Mouse (Mus musculus): ENCODE measurements at regions not wholly inside any gene's neighbourhood (a gene's known extent, or its start where the extent isn't known, plus 50 kb on each side); places are given as distances from the start of the nearest gene placed in this dataset.

DNA sequence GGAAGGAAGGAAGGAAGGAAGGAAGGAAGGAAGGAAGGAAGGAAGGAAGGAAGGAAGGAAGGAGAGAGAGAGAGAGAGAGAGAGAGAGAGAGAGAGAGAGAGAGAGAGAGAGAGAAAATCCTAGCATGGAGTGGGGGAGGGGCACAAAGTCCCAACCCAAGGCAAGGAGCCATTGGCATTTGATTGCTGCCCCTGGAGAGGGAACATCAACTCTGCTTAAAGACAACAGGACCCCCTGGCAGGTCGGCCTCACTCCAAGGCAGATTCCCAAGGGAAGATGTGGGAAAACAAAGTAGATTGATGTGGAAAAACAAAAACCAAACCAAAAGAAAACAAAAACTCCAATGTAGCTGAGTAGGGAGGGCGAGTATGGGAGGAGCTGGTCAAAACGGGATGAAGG is 49.9 kb upstream of the Fzd10 start:
- DNase-seq (ENCODE audit: low read depth, low spot score): no peak

DNA sequence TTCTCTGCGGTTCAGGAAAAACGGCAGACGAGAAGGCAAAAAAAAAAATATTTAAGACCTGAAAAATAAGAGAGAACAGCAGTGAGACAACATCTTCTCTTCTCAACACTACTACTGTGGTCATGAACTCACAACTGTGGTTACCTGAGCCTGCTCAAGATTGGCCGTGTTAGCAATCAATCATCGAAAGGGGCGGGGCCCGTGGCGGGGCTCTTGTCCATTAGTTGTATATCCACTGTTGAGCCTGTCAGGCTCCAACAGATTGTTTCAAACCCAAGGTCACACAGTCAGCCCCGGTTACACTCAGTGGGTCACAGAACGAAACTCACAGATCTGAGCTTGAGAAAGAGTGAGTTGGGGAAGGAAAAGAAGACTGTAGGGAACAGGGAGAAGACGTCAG is 50.8 kb upstream of the Fzd10 start:
- DNase-seq (ENCODE audit: low read depth, low spot score): no peak

DNA sequence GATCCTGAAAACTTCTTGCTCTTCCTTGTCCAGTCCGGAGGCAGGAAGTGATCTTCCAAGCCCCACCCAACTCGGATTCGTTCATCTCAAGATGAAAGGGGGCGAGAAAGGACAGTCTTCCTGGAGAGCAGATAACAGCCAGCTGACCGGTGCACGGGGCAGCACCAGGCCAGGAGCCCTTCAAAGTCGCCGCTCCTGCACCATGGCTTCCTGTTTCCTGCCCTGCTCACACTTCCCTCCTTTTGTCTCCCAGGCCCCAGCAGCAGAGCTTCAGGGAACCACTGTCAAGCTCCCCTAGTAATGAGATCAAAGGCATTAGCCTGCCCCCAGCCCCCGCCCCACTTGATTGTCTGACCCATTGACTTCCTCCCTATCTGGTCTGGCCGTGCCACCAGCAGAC is 58.6 kb upstream of the Fzd10 start:
- no peak for DNase-seq (ENCODE audit: low read depth, low spot score)

DNA sequence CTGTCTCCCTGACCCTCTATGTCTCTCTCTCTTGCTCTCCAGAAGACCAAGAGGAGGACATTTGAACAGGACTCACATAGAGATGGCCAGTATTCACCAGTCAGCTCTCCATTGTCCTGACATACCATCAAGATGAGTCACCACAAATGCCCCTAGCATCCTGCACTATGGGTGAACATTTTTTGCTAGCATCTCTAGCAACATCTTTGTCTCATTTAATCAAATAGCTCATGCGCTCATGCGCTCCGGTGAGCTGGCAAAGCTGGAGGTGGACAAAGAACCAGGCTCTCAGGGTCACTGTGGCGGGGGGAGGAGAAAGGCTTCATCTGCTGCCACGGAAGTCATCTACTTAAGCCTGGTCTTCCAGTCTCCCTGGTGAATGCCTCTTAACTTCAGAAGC is 62.0 kb upstream of the Fzd10 start:
- DNase-seq (ENCODE audit: low read depth, low spot score): no peak

DNA sequence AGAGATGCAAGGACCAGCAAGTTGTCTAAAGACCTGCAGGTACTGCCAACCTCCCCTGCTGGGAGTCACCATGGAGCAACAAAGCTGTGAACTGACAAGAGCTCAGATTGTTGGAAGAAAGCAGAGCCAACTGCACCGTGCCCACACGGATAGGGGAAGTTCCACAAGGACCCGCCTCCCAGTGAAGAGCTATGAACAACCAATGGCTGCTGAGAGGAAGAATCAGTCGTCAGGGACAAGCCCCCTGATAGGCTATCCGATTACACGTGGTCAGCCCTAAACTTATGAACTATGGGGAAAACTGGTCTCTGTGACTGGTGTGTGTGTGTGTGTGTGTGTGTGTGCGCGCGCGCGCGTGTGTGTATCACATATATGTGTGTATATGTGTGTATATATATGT is 63.4 kb upstream of the Fzd10 start:
- no peak for DNase-seq (ENCODE audit: low read depth, low spot score)

DNA sequence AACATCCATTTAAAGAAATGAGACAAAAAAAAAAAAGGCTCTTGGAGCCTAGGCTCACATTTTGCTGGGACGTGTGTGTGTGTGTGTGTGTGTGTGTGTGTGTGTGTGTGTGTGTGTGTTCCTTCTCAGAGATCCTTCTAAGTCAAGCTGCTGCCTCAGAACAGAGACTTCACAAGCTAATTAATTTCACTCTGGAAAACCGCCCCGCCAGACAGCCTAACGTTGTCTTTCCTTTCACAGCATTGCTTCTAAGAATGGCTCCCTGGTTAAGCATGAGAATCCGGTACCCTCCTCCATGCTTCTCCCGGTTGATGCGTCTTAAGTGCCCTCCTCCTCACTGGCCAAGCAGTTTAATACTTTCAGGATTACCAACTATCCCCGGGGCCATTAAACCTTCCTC is 64.3 kb upstream of the Fzd10 start:
- DNase-seq (ENCODE audit: low read depth, low spot score): no peak

DNA sequence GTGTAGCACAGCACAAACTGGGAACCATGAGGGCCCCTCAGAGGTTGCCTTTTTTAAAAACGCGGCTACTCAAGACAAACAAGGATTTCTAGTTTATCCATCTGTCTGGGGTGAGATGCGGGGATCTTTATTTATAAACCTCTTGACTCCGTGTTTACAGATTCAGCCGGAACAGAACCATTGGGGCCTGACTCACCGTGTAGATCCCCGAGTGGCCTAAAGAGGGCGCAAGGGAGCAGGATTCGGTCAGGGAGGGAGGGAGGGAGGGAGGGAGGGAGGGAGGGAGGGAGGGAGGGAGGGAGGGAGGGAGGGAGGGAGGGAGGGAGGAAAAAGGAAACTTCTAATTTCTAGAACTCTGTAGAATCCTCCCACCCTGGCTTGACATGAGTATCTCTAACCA is 73.4 kb upstream of the Fzd10 start:
- peak; percentile 62 for DNase-seq (ENCODE audit: low read depth, low spot score)

DNA sequence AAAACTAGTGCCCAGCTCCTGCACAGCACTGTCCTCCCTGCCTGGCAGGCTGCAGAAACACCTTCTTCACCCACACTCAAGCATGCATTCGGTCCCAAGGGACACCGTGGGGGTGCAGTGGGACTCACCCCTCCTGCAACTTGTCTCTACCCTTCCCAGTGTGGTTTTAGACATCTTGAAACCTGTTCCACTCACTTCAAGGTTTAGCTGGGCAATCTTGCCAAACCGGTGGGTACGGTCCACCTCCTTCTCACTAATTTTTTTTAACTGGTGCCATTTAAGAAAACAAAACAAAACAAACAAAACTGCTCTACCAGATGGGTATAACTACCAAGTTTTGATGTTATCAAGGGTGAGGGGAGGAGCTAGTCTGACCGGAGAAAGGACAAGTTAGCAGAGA is 74.2 kb upstream of the Fzd10 start:
- no peak for DNase-seq (ENCODE audit: low read depth, low spot score)

DNA sequence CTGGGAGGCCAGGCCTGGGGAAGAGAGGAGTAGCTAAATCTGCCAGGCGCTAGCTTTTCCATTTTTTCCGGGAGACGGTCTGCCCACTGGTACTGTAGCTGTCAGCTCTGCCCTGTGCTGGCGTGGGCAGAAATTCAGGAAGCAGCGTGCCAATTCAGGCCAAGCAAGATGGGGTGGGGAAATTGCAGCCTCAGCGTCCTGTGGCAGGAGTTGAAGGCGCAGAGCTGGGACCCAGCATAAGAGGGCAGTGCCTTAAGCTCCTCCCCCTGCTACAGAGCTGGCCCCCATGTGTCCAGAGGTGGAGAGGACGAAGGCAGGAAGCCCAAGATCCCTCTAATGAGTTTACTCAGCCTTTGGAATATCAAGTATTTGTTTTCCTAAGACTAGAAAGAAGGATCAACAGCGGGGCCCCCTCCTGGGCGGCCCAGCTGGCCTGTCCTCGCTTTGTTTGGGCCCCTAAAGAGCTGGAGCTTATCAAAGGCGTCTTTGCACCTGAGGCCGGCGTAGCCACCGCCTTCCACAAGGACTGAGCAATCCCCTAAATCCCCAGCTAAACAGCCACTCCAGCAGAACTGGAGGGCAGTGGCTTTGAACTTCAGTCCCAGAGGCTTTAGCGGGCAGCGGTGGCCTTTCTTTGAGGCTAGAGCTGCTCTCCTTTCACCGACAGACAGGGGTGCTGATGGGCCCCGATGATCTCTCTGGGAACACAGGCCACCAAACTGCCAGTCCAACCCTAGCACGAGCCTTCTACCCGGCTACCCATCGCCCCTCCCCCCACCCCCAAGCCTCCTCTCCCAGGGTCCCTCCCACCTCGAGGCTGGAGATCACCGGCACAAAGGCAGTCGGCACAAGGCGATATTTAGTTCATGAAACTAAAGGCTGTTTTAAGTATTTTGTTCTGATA is 76.0 kb upstream of the Fzd10 start:
- no peak for DNase-seq (ENCODE audit: low read depth, low spot score)

DNA sequence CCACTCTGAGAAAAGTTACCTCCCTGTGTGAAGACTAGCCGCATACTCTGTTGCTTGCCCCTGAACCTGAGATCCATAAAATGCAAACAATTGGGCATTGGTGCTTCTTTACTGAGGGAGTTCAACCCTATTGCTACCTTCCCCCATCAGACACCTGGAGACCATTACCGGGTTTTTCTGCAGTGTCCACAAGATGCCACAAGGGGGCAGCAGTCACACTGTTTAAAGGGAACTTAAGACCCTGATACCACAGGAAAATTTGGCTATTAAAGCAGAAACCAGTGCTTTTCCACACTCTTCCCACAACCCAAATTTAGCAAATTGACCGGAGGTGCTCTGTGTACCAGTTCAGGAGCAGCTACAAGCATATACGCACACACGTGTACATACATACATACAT is 78.0 kb upstream of the Fzd10 start:
- DNase-seq (ENCODE audit: low read depth, low spot score): peak; percentile 80

DNA sequence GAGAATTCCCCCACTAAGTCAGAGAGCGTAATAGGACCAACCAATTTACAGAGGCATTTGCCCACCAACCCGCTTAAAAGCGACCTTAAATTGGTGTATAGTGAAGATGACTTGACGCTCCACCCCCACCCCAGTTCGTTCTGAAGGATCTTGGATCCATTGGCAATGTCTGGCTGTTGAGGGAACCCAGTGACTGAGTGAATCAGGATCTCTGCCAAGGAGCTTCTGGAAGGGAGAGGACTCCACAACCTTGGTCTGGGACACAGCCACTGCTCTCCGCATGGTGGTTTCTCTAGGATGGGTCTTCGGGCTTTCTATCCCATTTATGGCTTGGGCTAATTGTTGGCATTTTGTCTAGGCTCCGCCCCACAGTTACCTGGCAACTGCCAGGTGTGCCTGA is 83.3 kb upstream of the Fzd10 start:
- no peak for DNase-seq (ENCODE audit: low read depth, low spot score)

DNA sequence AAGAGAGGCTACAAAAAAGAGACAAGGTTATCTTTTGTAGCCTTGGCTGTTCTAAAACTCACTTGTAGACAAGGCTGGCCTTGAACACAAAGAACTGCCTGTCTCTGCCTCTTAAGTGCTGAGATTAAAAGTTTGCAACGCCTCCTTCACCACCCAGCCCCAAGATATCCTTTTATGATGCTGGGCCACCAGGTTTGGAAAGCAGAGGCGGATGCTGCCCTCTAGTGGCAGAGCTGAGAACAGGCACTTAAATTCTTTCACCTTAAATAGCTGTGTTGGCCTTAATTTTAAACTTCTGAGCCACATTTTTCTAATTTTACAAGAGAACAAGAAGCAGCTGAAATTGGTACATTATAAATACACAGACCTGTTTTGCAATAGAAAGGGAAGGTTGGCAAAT is 82.5 kb upstream of the Tmem132d start:
- DNase-seq (ENCODE audit: low read depth, low spot score): peak; percentile 61

DNA sequence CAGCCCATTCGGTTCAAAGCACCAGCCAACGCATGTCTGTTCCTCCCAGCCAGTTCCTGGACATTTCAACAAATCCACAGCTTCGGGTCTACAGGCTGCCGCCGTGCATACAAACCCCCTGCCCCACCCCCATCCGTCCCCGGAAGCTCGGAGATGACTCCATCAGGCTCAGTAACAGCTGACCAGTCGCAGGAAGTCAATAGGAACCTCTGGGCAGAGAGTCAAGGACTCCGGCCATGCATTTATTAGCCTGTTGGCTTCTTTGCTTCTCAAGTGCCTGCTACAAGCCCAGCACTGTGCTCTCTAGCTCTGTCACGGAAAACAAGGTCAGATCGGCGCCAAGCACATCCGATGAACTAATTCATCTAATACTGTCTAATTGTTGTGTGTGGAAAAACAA is 80.4 kb upstream of the Tmem132d start:
- no peak for DNase-seq (ENCODE audit: low read depth, low spot score)

DNA sequence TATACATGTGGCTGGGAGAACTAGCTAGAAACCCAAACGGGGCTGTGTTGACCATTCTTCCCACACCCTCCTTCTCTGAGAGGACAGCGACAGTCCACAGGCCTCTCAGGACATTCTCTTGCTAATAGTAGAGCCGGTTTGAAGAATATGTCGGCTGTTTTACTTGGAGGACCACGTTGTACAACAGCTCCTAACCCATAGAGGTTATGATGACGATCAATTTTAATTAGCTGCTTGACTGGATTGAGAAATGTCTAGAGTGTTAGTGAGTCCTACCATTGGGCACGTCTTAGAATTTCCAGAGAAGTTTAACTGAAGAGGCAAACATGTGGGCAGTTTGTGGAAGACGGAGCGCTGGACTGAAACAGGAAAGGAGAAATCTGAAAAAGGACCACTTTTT is 79.7 kb upstream of the Tmem132d start:
- DNase-seq (ENCODE audit: low read depth, low spot score): no peak

DNA sequence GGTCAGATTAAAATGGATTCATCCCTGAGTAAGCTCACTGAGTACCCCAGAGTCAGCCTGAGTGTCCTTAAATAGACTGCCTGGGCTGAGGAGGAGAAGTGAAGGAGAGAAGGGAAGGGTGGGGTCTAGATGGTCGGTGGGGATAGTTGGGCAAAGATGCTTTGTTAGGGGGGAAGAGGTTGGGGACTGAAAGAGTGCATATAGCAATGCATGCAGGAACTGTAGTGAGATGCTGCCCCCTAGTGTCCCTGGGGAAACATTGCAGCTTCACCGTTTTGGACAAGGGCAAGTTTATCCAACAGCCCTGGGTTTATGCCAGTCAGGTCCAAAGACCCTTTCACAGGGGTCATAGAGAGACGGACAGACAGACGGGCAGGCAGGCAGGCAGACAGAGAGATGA is 71.6 kb upstream of the Tmem132d start:
- peak; percentile 61 for DNase-seq (ENCODE audit: low read depth, low spot score)

DNA sequence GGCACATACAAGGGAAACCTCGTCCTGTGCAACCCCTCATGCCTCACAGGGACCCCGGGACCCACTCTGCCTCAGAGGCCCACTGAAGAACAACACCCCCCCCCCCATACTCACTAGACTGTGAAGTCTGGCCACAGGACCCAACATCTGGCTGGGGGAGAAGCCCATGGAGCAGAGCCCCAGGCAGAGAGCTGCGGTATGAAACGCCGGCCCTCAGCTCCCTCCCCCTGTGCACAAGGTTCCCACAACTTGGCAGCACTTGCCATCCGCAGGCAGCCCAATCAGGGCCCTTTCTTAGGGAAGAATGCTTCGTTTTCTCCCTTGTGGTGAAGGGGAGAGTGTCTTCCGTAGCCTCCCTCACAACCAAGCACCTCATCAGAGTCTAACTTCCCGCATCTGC is 66.6 kb upstream of the Tmem132d start:
- DNase-seq (ENCODE audit: low read depth, low spot score): no peak

DNA sequence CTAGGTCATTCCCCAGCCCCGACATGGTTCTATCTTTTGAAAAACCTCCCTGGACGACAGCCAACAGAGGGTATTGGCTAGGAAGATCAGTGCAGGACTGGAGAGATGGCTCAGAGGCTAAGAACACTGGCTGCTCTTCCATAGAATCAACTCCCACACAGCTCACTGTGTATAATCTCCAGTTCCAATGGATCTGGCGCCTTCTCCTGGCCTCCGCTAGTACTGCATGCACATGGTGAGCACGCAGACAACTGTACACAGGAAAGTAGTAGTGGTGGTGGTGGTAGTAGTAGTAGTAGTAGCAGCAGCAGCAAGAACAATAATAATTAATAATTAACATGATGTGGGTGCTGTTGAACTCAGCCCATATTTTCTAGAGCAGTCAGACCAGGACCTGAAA is 66.2 kb upstream of the Tmem132d start:
- DNase-seq (ENCODE audit: low read depth, low spot score): peak; percentile 57

DNA sequence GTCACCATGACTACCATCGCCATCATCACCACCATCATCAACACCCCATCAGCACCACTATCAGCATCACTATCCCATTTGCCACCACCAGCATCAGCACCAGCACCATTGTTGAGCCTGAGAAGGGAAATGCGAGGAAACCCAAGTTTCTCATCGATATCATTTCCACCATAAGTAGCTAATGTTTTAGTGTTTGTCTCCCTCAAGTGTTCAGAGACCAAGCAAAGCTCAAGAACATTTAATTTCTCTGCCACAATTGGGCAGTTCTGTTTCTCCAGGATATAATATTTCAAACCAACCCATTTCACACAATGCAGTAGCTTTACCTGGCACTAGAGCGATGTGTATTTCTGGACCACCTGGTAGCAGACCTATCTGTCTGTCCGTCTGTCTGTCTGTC is 59.7 kb upstream of the Tmem132d start:
- DNase-seq (ENCODE audit: low read depth, low spot score): no peak

DNA sequence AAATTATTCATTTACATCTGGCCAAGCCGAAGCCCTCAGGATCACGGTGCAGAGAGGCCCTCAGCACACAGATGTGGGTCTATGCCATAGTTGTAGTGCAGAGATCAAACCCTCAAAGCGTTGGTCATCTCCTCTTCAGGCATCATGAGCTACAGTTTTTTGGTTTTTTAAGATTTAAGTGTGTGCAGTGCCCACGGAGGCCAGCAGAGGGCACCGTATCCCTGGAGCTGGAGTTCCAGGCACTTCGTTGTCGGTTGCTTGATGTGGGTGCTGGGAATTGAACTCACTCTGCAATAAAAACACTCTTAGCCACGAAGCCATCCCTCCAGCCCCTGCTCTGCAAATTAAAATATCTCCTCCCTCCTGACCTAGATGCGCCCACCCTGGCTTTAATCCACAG is 58.3 kb upstream of the Tmem132d start:
- peak; percentile 19 for DNase-seq (ENCODE audit: low read depth, low spot score)

DNA sequence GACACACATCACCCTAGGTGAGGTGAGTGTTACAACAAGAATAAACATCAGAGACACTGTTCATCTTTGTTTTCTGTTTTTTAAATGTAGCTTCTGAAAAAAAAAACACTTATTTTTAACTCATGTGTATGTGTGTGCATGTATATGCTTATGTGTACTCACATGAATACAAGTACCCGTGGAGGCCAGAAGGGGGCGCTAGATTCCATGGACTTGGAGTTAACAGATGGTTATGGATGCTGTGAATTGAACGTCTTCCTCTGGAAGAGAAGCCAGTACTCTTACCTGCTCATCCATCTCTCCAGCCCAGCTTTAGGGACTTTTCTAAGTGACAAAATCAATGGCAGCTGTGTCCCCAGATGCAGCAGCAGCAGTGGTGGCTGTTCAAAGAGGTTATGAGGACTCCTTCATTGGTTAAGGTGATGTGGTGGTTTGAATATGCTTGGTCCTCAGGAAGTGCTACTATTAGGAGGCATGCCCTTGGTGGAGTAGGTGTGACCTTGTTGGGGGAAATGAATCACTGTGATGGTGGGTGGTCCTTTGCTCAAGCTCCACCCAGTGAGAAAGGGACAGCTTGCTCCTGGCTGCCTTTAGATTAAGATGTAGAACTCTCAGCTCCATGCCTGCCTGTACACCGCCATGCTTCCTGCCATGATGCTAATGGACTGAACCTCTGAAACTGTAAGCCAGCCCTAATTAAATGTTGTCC is 56.1 kb upstream of the Tmem132d start:
- no peak for DNase-seq (ENCODE audit: low read depth, low spot score)

DNA sequence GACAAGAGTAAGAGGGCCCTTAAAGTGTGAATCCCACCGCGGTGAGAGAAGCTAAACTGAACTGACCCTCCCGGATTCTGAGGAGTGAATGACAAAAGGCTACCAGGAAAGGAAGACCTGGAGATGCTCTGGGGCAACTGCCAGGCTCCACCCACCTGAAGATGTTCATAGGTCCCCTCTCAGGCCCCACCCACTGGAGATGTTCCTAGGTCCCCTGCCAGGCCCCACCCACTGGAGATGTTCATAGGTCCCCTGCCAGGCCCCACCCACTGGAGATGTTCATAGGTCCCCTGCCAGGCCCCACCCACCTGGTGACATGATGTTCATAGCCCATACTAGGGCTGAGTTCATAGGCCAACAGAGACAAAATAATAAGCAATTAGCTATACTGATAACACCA is 54.5 kb upstream of the Tmem132d start:
- DNase-seq (ENCODE audit: low read depth, low spot score): no peak

DNA sequence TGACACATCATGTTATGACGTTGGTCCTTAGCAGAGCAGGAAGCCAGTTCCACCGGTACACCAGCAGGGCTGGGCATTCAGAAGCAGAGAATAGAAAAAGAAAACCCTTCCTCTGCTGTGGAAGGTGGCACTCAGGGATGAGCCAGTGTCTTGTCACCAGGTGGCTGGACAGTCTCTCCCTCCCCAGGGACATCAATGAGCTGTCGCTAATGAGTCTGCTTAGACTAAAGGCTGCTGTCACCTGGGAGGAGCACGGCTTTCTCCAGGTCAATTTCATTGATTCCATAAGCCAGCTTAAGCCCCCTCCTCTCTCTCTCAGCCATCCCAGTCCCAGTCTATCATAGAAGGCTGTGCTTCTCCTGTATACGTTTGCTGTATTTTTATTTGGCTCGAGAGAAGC is 51.2 kb upstream of the Tmem132d start:
- no peak for DNase-seq (ENCODE audit: low read depth, low spot score)

DNA sequence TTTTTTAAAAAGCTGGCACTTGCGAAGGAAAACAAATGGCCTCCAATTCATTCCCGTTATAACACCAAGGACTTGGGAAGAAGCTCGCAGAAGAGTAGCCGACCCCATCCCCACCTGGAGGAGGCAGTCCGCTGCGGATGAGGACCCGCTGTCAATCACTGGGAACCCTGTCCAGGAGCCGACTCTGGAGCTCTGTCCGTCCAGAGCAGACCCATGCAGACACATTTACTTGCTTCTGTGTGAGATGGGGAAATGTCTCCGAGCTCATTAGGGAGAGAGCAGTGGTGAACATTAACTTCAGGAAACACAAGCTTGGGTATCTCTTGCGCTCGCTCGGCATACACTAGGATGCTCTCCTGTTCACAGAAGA is 50.5 kb upstream of the Tmem132d start:
- no peak for DNase-seq (ENCODE audit: low read depth, low spot score)
